Mouse (Mus musculus): ENCODE measurements around the gene Arhgap30. TPM values are rescaled to one million over a fixed set of nuclear protein-coding genes. Genes with fewer than 3 reads are reported as not detected.
A peak's percentile ranks its signal among the peaks of the same experiment; 100 is the strongest.

Gene Arhgap30
- polyA plus RNA-seq, 1 experiment from 2014 or later: 0.91 TPM

GRCm38 (mm10) chr1:171375646-171376097 lies 13.1 kb upstream of the Arhgap30 start:
- DNase-seq (peak; percentile 30), ATAC-seq (ENCODE audit: insufficient read depth) (peak; percentile 64; the same call in 1 of the 2 replicates)
- no peak overlapping the region; the same call in 1 of the 2 replicates for H3K4me2 ChIP-seq
- no peaks in the 10 kb centered on the region for H3K4me1 ChIP-seq (ENCODE audit: insufficient read depth)
- 33% methylated on average over 9 of the region's 9 CpGs for WGBS
- no peak overlapping the region for H3K4me3 ChIP-seq (ENCODE audit: low read depth, low read length)
- H3K9me3 ChIP-seq (ENCODE audit: low read depth, low read length): no peaks in the 10 kb centered on the region
- no peak overlapping the region for H3K27ac ChIP-seq (ENCODE audit: low read depth)
- no peak overlapping the region for H3K9ac ChIP-seq
- peaks cover 2% of the 10 kb centered on the region; the same call in 1 of the 2 replicates for H3K27me3 ChIP-seq (ENCODE audit: insufficient read depth, low read length)
- H3K36me3 ChIP-seq (ENCODE audit: insufficient read depth): no peaks in the 10 kb centered on the region
- TF ChIP-seq CTCF (IDR thresholded peaks at IDR 0.05; ENCODE audit: low read depth): no peak

DNA sequence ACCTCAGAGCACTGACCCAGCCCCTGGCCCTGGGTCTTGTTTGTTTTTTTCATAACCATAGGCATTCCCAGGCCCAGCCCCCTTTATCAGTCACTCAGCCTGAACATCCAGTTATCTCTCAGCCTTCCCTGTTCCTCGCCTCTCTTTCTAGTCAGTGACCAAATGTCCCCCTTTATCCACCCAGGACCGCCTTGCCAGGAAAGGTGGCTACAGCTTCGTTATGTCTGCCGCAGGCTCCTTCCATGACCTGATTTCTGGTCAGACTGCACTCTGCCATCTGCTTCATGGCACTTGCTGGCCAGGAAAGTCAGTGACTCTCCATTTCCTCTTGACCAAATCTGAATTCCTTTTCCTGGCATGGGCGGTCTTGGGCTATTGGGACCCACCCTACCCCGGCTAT lies 10.5 kb upstream of the Arhgap30 start:
- Histone ChIP-seq H3K9me3 (ENCODE audit: low read depth, low read length) (no peaks in the 10 kb centered on the region), H3K4me1 (ENCODE audit: insufficient read depth) (no peaks in the 10 kb centered on the region), H3K4me2 (no peak overlapping the region), H3K36me3 (ENCODE audit: insufficient read depth) (no peaks in the 10 kb centered on the region), H3K4me3 (ENCODE audit: low read depth, low read length) (no peak overlapping the region), H3K9ac (no peak overlapping the region), H3K27ac (ENCODE audit: low read depth) (no peak overlapping the region), H3K27me3 (ENCODE audit: insufficient read depth, low read length) (peaks cover 6% of the 10 kb centered on the region; the same call in 1 of the 2 replicates)
- DNase-seq (no peak), ATAC-seq (ENCODE audit: insufficient read depth) (no peak)
- no peak for TF ChIP-seq CTCF (IDR thresholded peaks at IDR 0.05; ENCODE audit: low read depth)
- WGBS: 81% methylated on average over 6 of the region's 6 CpGs

GRCm38 (mm10) chr1:171379935-171380599 lies 8.7 kb upstream of the Arhgap30 start:
- Histone ChIP-seq H3K9ac (no peak overlapping the region), H3K36me3 (ENCODE audit: insufficient read depth) (no peaks in the 10 kb centered on the region), H3K27me3 (ENCODE audit: insufficient read depth, low read length) (peaks cover 6% of the 10 kb centered on the region; the same call in 1 of the 2 replicates), H3K4me2 (peak overlapping the region; percentile 52), H3K4me1 (ENCODE audit: insufficient read depth) (no peaks in the 10 kb centered on the region), H3K9me3 (ENCODE audit: low read depth, low read length) (no peaks in the 10 kb centered on the region), H3K27ac (ENCODE audit: low read depth) (no peak overlapping the region), H3K4me3 (ENCODE audit: low read depth, low read length) (peak overlapping the region; percentile 14; the same call in 1 of the 2 replicates)
- DNase-seq (peak; percentile 91), ATAC-seq (ENCODE audit: insufficient read depth) (peak; percentile 76)
- WGBS: 4% methylated on average over 31 of the region's 31 CpGs
- peak; percentile 83 for TF ChIP-seq CTCF (IDR thresholded peaks at IDR 0.05; ENCODE audit: low read depth)

DNA sequence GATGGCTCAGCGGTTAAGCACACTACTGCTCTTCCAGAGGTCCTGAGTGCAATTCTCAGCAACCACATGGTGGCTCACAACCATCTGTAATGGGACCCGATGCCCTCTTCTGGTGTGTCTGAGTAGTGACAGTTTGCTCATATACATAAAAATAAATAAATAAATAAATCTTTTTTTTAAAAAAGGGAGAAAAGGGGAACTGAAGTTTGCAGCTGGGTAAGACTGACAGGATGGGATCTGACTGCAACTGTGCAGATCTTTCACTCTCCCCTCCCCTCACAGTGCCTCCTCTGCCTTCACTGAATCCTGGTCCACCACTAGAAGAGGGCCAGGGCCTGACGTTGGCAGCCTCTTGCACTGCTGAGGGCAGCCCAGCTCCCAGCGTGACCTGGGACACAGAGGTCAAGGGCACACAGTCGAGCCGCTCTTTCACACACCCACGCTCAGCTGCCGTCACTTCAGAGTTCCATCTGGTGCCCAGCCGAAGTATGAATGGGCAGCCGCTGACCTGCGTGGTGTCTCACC lies 6.6 kb upstream of the Arhgap30 start:
- 0 out of 2 replicates have a peak, but pooled peaks have one; percentile 6 for TF ChIP-seq CTCF (IDR thresholded peaks at IDR 0.05; ENCODE audit: low read depth)
- 75% methylated on average over 11 of the region's 11 CpGs for WGBS
- Histone ChIP-seq H3K9ac (no peak overlapping the region), H3K4me3 (ENCODE audit: low read depth, low read length) (no peak overlapping the region), H3K4me2 (no peak overlapping the region), H3K9me3 (ENCODE audit: low read depth, low read length) (no peaks in the 10 kb centered on the region), H3K27ac (ENCODE audit: low read depth) (no peak overlapping the region), H3K4me1 (ENCODE audit: insufficient read depth) (no peaks in the 10 kb centered on the region), H3K36me3 (ENCODE audit: insufficient read depth) (no peaks in the 10 kb centered on the region), H3K27me3 (ENCODE audit: insufficient read depth, low read length) (peaks cover 6% of the 10 kb centered on the region; the same call in 1 of the 2 replicates)
- no peak for ATAC-seq (ENCODE audit: insufficient read depth)
- no peak for DNase-seq

DNA sequence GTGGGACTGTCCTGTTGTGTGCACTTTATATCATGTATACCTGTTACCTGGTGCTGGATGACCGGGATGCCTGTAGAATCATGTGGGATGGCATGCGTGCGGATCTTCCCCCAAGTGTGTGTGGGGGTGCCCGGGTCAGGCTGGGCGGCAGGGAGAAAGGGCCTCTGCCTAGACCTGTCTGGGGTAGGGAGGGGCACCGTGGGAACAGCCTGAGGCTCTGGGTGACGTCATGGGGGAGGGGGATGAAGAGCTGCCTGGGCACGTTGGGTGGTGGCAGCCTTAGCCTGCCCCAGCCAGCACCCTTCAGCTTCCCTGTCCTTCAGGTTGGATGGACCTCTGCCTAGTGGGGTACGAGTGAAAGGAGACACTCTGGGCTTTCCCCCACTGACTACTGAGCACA lies 4.4 kb upstream of the Arhgap30 start:
- TF ChIP-seq CTCF (IDR thresholded peaks at IDR 0.05; ENCODE audit: low read depth): no peak
- peaks cover 6% of the 10 kb centered on the region; the same call in 1 of the 2 replicates for H3K27me3 ChIP-seq (ENCODE audit: insufficient read depth, low read length)
- H3K4me1 ChIP-seq (ENCODE audit: insufficient read depth): no peaks in the 10 kb centered on the region
- no peaks in the 10 kb centered on the region for H3K36me3 ChIP-seq (ENCODE audit: insufficient read depth)
- WGBS: 66% methylated on average over 9 of the region's 9 CpGs
- no peak for DNase-seq
- H3K9ac ChIP-seq: no peak overlapping the region
- no peak overlapping the region for H3K4me3 ChIP-seq (ENCODE audit: low read depth, low read length)
- no peak overlapping the region for H3K4me2 ChIP-seq
- no peaks in the 10 kb centered on the region for H3K9me3 ChIP-seq (ENCODE audit: low read depth, low read length)
- no peak for ATAC-seq (ENCODE audit: insufficient read depth)
- no peak overlapping the region for H3K27ac ChIP-seq (ENCODE audit: low read depth)

DNA sequence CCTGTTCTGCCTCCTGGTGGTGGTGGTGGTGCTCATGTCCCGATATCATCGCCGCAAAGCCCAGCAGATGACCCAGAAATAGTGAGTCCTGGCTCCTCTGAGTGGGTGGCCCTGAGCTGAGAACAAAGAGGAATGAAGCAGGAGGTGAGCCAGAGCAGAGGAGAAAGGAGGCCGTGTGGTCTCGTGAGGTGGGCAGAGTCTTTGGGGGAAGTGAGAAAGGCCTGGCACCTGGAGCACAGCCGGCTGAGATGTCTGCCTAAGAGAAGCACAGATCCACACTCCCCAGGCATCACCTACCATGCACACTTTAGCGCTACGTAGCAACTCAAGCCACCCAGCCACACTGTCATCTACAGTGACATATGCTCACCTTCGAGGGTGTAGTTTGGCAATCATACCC lies 3.6 kb upstream of the Arhgap30 start:
- H3K27me3 ChIP-seq (ENCODE audit: insufficient read depth, low read length): peaks cover 6% of the 10 kb centered on the region; the same call in 1 of the 2 replicates
- H3K4me3 ChIP-seq (ENCODE audit: low read depth, low read length): no peak overlapping the region
- H3K9ac ChIP-seq: no peak overlapping the region
- H3K27ac ChIP-seq (ENCODE audit: low read depth): no peak overlapping the region
- no peaks in the 10 kb centered on the region for H3K9me3 ChIP-seq (ENCODE audit: low read depth, low read length)
- TF ChIP-seq CTCF (IDR thresholded peaks at IDR 0.05; ENCODE audit: low read depth): peak; percentile 26; the same call in 1 of the 2 replicates
- DNase-seq (no peak), ATAC-seq (ENCODE audit: insufficient read depth) (no peak)
- no peaks in the 10 kb centered on the region for H3K4me1 ChIP-seq (ENCODE audit: insufficient read depth)
- no peaks in the 10 kb centered on the region for H3K36me3 ChIP-seq (ENCODE audit: insufficient read depth)
- H3K4me2 ChIP-seq: no peak overlapping the region
- whole genome bisulfite sequencing: 58% methylated on average over 9 of the region's 9 CpGs

GRCm38 (mm10) chr1:171387099-171387498 lies 1.7 kb upstream of the Arhgap30 start:
- H3K27ac ChIP-seq (ENCODE audit: low read depth): no peak overlapping the region
- WGBS: 25% methylated on average over 6 of the region's 6 CpGs
- no peaks in the 10 kb centered on the region for H3K36me3 ChIP-seq (ENCODE audit: insufficient read depth)
- no peaks in the 10 kb centered on the region for H3K4me1 ChIP-seq (ENCODE audit: insufficient read depth)
- H3K9ac ChIP-seq: no peak overlapping the region
- 0 out of 2 replicates have a peak, but pooled peaks have one; percentile 30 for ATAC-seq (ENCODE audit: insufficient read depth)
- TF ChIP-seq CTCF (IDR thresholded peaks at IDR 0.05; ENCODE audit: low read depth): peak; percentile 60
- no peaks in the 10 kb centered on the region for H3K27me3 ChIP-seq (ENCODE audit: insufficient read depth, low read length)
- no peak overlapping the region for H3K4me2 ChIP-seq
- H3K9me3 ChIP-seq (ENCODE audit: low read depth, low read length): no peaks in the 10 kb centered on the region
- no peak overlapping the region for H3K4me3 ChIP-seq (ENCODE audit: low read depth, low read length)
- peak; percentile 56 for DNase-seq

Measured in lung, embryonic 14.5 days (tissue).